Mouse (Mus musculus): ENCODE measurements around the gene Adgre5.

Adgre5 gene

GRCm38 (mm10) chr8:83719693-83720092, 21.4 kb downstream of the Adgre5 start:
- no peak for DNase-seq

GRCm38 (mm10) chr8:83719048-83719447, 22.1 kb downstream of the Adgre5 start:
- DNase-seq: no peak

GRCm38 (mm10) chr8:83716563-83716962, 24.6 kb downstream of the Adgre5 start:
- no peak for DNase-seq

GRCm38 (mm10) chr8:83715771-83716170, 25.4 kb downstream of the Adgre5 start:
- no peak for DNase-seq

DNA sequence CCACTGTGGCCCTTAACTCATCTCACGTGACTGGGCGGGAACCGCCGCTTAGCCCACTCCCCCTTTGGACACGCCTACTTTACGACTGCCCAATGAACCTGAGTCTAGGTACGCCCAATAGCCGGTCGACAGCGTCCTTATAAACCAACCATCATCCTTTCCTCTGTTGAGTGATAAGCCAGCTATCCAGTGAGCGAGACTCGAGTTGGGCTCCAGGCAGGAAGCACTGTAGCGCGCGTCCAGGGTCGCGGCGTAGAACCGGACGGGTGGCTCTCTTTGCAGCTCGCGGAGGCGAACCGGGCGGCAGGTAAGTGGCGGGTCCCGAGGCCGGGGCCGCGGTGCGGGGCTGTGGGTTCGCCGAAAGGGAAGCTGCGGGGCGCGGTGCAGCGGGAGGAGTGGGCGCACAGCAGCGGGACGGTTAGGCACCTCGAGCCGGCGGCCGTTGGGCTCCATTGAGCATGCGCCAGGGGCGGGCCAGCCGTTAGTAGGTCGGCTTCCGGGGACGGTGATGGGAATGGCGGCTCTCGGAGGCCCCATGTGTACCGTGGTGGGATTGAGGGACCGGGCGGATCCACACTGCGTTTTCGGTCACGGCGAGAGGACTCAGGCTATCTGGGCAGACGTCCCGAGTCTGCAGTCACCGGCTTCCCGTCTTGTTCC, 26.0 kb downstream of the Adgre5 start, which contains the start of gene Ddx39:
Gene Ddx39, plus strand, starts transcription at position 147 of the 660 bp plus-strand sequence.
- DNase-seq: peak; percentile 100

GRCm38 (mm10) chr8:83714676-83715030, 26.5 kb downstream of the Adgre5 start:
- DNase-seq: no peak

DNA sequence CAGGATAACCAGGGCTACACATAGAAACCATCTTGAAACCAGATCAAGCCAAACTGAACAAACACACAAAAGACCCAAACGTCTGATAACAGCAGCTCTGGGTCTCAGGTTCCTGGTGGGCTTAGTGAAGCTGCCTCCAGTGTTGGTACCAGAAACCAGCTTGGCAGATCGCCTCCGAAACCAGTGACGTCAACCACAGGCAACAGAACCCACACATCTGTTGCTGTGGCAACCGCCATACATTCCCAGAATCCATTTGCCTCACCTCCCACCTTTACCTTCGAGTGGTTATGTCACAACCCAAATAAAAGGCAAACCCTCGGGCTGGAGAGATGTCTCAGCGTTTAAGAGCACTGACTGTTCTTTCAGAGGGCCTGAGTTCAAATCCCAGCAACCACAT, 33.6 kb downstream of the Adgre5 start:
- no peak for DNase-seq

GRCm38 (mm10) chr8:83706411-83706810, 34.7 kb downstream of the Adgre5 start:
- DNase-seq: no peak

GRCm38 (mm10) chr8:83703426-83703825, 37.7 kb downstream of the Adgre5 start:
- DNase-seq: no peak

DNA sequence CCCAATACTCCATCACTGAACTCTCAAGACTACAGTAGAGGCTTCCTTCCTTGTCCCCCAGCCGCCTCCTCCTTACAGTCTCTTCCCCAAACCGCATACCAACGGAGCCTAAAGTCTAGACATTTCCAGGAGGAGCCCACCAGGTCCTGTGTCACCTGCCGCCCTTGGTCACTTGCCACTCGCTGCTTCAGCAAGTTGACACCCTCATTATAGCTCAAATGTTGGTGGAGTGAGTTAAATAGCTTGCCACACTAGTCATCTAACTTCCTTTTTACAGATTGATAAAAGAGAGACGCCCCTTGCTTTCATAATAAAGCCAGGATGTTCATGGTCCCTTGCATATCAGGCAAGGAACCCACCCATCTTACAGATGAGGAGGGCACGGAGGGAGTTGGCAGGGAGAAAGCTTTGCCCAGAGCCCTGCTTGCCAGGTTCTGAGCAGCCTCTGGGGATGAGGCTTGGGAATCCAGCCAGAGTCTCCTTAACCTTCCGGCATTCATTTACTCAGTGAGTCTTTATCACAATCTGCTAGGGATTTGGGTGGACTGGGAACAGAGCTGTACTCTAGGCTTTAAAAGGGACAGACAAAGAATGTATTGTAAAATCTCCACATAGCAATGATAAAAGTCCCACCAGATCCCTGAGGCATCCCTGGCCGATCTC, 40.6 kb downstream of the Adgre5 start:
- no peak for DNase-seq

DNA sequence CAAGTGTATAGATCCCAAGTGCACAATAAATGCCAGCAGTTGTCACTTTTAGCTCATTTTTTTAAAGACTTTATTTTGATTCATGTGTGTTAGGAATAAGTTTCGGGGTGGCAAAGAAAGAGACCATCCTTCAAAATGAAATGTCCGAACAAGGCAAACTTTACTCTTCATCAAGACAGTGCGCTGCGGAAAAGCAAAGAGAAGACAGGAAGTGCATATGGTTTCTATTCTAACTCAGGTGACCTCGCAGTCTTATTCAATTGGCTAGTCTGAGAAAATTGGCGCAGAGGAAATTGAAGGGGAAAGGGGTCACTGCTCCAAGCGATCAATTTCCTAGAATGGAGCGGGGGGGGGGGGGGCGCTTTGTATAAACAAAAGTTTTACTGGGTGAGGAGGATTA, 41.6 kb downstream of the Adgre5 start:
- DNase-seq: no peak

- peak; percentile 91 for DNase-seq
These were observed 42.3 kb downstream of the Adgre5 start, which contains the start of gene Pkn1 for GRCm38 (mm10) chr8:83698661-83699453. Pkn1 (minus strand) TSS chr8:83699179.

DNA sequence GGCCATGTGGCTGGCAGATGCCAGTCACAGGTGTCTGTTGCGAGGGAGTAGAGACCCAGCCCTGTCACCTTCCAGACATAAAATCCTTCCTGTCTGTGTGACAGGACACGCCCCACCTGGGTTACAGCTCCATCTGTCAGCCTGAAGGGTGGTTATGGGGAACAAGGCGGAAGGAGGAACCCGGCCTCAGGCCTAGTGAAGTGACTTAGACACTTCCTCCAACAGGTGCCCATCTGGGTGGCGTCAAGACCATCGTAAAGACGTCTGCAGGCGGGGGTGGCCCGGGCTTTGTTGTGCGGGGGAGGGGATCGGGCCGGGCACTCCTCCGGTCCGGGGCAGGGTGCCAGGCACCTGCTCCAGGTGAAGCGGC, 42.9 kb downstream of the Adgre5 start:
- peak; percentile 56 for DNase-seq

DNA sequence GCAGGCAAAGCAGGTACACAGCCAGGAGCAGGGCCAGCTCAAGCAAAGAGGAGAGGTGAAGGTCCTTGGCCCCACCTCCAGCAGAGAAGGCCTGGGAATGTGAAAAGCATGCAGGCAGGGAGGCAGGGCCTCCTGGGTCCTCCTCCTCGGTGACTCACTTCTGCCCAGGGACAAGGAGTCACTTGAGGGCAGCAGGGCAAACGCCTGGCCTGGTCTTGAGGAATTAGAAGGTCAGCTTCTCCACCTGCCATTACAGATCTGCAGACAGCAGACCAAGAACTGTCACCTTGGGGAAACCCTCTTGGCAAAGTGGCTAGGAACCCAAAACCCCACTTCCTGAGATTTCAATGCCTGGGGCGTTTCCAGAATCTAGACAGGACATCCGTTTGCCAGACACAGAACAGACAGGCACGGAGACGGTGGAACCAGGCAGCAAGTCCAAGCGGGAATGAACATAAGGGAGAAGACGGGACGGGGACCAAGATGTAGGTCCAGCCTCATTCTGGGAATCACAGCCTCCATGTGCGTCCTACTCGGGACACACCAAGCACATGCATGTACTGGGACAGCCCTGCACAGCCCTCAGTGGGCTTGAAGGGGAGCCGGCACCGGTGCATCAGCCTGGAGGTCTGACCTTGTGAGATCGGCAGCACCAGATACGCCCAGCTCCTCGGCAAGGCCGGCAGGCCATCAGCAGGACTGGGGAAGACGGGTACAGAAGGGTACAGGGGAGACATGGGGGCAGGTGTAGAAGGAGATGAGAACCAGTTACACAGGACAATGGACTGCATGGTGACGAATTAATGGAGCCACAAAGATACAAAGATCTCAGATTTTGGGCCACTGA, 43.5 kb downstream of the Adgre5 start:
- DNase-seq: peak; percentile 7

- no peak for DNase-seq
These were observed 45.6 kb downstream of the Adgre5 start for GRCm38 (mm10) chr8:83695351-83696106.

GRCm38 (mm10) chr8:83694369-83695160, 46.6 kb downstream of the Adgre5 start:
- DNase-seq: no peak

DNA sequence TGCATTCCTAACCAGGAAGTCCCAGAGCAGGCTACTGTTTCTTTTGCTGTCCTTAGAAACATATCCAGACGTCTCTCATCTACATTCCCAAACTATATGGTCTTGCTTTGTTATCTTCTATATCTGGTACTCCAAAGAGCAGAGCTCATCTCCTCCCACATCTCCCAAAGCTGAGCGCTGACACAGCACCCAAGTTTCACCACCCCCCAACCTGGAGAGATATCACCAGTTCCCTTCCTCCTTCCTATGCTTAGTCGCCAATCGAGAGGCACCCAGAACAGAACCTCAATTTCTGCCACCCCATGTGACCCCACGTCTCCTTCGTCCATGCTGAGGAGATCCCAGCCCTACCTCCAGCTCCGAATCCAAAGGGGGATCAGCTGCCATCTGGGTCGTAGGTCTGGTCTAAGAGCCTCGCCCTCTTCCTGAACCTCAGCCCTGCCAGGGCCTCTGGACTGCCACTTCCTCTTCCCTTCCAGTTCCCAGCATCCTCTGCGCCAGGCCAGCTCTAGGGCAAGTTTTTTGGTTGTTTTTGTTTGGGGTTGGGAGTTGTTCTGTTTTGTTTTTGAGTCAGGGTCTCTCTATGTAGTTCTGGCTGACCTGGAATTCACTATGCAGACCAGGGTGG, 47.4 kb downstream of the Adgre5 start:
- DNase-seq: no peak

- no peak for DNase-seq
These were observed 51.9 kb downstream of the Adgre5 start for GRCm38 (mm10) chr8:83689264-83689663.

GRCm38 (mm10) chr8:83684517-83684916, 56.6 kb downstream of the Adgre5 start:
- no peak for DNase-seq

DNA sequence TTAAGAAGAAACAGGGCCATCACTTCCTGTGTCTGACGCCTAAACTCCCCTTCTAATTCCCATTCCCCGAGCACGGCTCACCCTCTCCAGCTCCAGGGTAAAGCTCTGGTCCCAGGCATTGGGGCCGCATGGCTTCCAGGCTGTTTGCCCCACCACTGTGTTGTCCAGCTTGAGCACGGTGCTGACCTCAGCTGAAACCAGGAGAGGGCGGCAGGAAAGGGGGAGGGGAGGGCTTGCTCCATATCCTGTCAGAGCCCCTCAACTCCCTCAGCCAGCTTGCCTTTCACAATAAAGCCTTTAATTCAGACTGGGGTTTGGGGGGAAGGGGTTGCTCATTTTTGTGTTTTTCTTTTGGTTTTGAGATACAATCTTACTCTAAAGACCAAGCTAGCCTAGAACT, 60.0 kb downstream of the Adgre5 start:
- DNase-seq: no peak

- DNase-seq: no peak
These were observed 60.5 kb downstream of the Adgre5 start for GRCm38 (mm10) chr8:83680603-83681002.
